Mouse (Mus musculus) thymus, adult 2 months (tissue): ENCODE data around the gene Ccnjl. TPM values are rescaled to one million over a fixed set of nuclear protein-coding genes. Genes with fewer than 3 reads are reported as not detected.

Experiments
- DNase-seq: peaks from one replicate; pipeline ENCODE4 v3.0.0; 2021
- H3K27ac ChIP-seq: fragments of 200-500 bp; 2 replicates; pipeline ENCODE4 v1.5.1; 2012; ENCODE audit warnings: low read length, control low read depth; ENCODE audit not compliant: control insufficient read depth, insufficient read depth
- H3K27me3 ChIP-seq: fragments of 200-500 bp; 2 replicates; pipeline ENCODE4 v1.6.1; 2012; ENCODE audit warnings: mild to moderate bottlenecking, low read length, moderate library complexity, mixed read lengths; ENCODE audit not compliant: control insufficient read depth, insufficient read depth
- H3K36me3 ChIP-seq: fragments of 200-500 bp; 2 replicates; pipeline ENCODE4 v1.6.1; 2012; ENCODE audit warnings: mild to moderate bottlenecking, low read length, moderate library complexity; ENCODE audit not compliant: control insufficient read depth, insufficient read depth
- H3K4me1 ChIP-seq: fragments of 200-500 bp; replicated peaks from 2 replicates; pipeline ENCODE4 v1.6.1; 2012; ENCODE audit warnings: low read length; ENCODE audit not compliant: control insufficient read depth, insufficient read depth
- H3K4me3 ChIP-seq: fragments of 200-500 bp; 2 replicates; pipeline ENCODE4 v1.5.1; 2012; ENCODE audit warnings: mild to moderate bottlenecking, low read length, control low read depth, moderate library complexity; ENCODE audit not compliant: control insufficient read depth, insufficient read depth
- CTCF ChIP-seq: fragments of 200-500 bp; IDR thresholded peaks from 2 replicates; pipeline ENCODE4 v1.5.1; 2012; ENCODE audit warnings: mild to moderate bottlenecking, control low read depth, low read length, moderate library complexity, borderline replicate concordance; ENCODE audit not compliant: control insufficient read depth, poor library complexity, insufficient read depth; ENCODE audit errors: extremely low read depth
- POLR2A ChIP-seq: fragments of 200-500 bp; IDR thresholded peaks from 2 replicates; pipeline ENCODE4 v1.6.1; 2012; ENCODE audit warnings: mild to moderate bottlenecking, low read length, control low read depth, moderate library complexity; ENCODE audit not compliant: control insufficient read depth, poor library complexity, insufficient read depth; ENCODE audit errors: extremely low read depth
- WGBS: fragments of 180-500 bp; shearing (Covaris S2); methylation state at CpG from one replicate; pipeline ENCODE4 v1.1.7; 2018; 5-methylcytosine and 5-hydroxymethylcytosine counted together
- polyA plus RNA-seq: library from polyadenylated mRNA; depleted of rRNA; stranded (reverse); fragments of >200 nt; gene quantifications from 2 replicates; pipeline ENCODE4 v1.2.3, GENCODE M21; 2012

Gene Ccnjl
- polyA plus RNA-seq, 1 experiment: 9.4 TPM

GRCm38 (mm10) chr11:43604891-43605290 is 76.3 kb downstream of the Ccnjl start:
- 84% methylated on average over 6 of the region's 6 CpGs for WGBS
- Histone ChIP-seq H3K27ac (no peak overlapping the region), H3K36me3 (no peaks in the 10 kb centered on the region), H3K27me3 (no peaks in the 10 kb centered on the region), H3K4me3 (no peak overlapping the region), H3K4me1 (no peaks in the 10 kb centered on the region)
- no peak for DNase-seq
- TF ChIP-seq POLR2A: no peak
- no peak for TF ChIP-seq CTCF

DNA sequence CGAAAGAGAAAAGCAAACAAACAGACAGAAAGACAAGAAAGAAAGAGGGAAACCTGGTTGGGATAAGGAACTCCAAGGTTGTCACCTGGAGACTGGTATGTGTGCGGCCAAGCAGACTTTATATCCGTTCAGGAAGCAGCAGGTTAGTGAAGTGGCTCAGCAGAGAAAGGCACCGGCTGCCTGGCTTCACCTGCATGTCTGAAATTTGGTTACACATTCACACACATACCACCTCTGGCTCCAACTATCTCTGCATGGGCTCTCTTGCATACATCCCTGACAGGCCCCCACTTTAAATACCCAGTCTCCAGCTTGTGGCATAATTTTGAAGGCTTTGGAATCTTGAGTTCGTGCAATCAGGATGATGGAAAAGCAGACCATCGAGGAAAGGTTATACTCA is 77.3 kb downstream of the Ccnjl start:
- 87% methylated on average over 6 of the region's 6 CpGs for WGBS
- no peak for DNase-seq
- Histone ChIP-seq H3K4me1 (no peaks in the 10 kb centered on the region), H3K27ac (no peak overlapping the region), H3K4me3 (no peak overlapping the region), H3K36me3 (no peaks in the 10 kb centered on the region), H3K27me3 (no peaks in the 10 kb centered on the region)
- TF ChIP-seq CTCF (no peak), POLR2A (no peak)

- 91% methylated on average over 3 of the region's 3 CpGs for WGBS
- DNase-seq: no peak
- H3K27me3 ChIP-seq: no peaks in the 10 kb centered on the region
- no peak overlapping the region for H3K27ac ChIP-seq
- TF ChIP-seq POLR2A (no peak), CTCF (no peak)
- no peaks in the 10 kb centered on the region for H3K36me3 ChIP-seq
- no peak overlapping the region for H3K4me3 ChIP-seq
- no peaks in the 10 kb centered on the region for H3K4me1 ChIP-seq
These were observed 79.9 kb downstream of the Ccnjl start for GRCm38 (mm10) chr11:43608440-43608839.

DNA sequence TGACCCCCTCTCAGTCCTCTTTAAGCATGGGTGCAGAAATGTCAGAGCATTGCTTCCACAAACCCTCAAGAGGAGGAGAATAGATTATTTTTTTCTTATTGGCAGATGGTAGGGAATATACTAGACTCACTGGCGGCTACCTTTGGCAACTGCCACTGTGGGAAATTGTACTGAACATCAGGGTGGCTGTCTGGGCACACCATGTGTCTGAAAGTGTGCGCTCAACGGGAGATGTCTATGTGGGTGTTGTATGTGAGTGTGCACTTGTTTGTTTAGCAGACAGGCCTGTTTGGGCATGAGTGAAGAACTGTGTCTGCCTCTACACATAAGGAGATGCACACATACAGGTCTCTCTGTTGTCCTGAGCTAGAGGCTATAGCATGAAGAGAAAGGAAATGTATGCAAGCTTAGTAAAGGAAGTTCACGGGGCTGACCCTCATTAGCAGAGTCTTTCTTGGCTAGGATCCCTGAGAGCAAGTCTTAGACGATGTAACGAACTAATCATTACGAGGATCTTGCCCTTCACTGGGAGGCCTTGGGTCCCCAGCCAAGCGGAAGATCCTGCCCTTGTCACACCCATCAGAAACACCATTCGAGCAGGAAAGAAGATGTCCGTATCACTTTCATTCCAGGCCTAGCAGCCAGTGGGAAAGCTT is 81.5 kb downstream of the Ccnjl start:
- WGBS: 93% methylated on average over 10 of the region's 10 CpGs

DNA sequence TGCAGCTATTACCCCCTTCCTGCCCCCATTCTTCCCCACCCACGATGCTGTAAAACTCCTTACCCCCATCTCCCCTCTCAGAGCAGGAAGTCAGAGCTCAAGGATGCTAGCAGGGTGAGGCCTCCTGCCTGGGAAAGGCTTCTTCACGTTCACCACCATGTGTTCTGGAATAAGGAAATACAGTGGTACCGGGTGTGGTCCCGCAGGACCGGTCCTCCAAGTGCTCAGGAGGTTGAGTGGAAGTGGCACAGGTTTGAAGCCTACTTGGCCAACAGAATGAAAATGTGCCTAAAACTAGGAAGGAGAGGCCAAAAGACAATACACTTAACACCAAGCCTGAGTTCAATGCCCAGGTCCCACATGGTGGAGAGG is 82.1 kb downstream of the Ccnjl start:
- Histone ChIP-seq H3K36me3 (no peaks in the 10 kb centered on the region), H3K27ac (no peak overlapping the region), H3K4me1 (no peaks in the 10 kb centered on the region), H3K27me3 (no peaks in the 10 kb centered on the region), H3K4me3 (no peak overlapping the region)
- WGBS: 80% methylated on average over 5 of the region's 5 CpGs
- TF ChIP-seq POLR2A: no peak
- TF ChIP-seq CTCF: no peak
- DNase-seq: no peak

More for the DNA sequence above, 81.5 kb downstream of the Ccnjl start:
- no peak overlapping the region for H3K4me3 ChIP-seq
- H3K36me3 ChIP-seq: no peaks in the 10 kb centered on the region
- no peaks in the 10 kb centered on the region for H3K27me3 ChIP-seq
- TF ChIP-seq POLR2A (no peak), CTCF (no peak)
- DNase-seq: no peak
- no peak overlapping the region for H3K27ac ChIP-seq
- H3K4me1 ChIP-seq: no peaks in the 10 kb centered on the region

DNA sequence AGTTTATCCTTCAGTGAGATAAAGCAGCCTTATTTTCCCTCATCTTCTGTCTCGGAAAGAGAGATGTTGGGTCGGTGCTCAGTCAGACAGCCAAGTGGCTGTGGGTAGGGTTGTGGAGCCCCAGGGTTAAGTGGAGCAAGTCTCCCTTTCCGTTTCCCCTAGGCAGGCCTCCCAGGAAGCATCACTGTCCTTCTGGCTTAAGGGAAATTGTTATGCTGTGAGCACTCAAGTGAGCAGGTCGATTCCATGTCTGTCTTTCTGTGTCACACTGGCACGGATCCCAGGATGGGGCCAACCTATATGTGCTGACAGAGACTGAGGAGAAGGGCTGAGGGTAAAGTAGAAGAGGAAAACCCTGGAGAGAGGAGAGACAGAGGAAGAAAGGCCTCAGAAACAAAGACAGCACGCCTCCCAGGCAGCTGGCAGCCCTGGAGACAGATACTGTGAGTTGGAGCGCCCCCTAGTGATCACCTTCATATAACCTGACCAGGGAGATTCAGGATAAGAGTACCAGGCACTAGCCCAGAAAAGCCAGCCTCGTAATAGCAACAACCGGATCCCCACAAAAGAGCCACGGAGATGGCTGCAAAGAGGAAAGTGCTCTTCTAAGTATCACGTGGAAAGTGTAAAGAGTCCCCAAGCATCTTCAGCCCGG is 84.4 kb downstream of the Ccnjl start:
- Histone ChIP-seq H3K36me3 (no peaks in the 10 kb centered on the region), H3K27me3 (no peaks in the 10 kb centered on the region), H3K4me1 (no peaks in the 10 kb centered on the region; the same call in 1 of the 2 replicates), H3K4me3 (no peak overlapping the region), H3K27ac (no peak overlapping the region)
- WGBS: 44% methylated on average over 12 of the region's 12 CpGs
- DNase-seq: peak; percentile 72
- TF ChIP-seq CTCF (peak; percentile 71; the same call in 1 of the 2 replicates), POLR2A (no peak)
